Mouse (Mus musculus) testis, postnatal 14 days (tissue): ENCODE measurements around the gene Evx2.

Source experiments
- DNase-seq: peaks from one replicate; pipeline ENCODE4 v3.0.0; 2021; ENCODE audit warnings: low spot score

Evx2 gene

DNA sequence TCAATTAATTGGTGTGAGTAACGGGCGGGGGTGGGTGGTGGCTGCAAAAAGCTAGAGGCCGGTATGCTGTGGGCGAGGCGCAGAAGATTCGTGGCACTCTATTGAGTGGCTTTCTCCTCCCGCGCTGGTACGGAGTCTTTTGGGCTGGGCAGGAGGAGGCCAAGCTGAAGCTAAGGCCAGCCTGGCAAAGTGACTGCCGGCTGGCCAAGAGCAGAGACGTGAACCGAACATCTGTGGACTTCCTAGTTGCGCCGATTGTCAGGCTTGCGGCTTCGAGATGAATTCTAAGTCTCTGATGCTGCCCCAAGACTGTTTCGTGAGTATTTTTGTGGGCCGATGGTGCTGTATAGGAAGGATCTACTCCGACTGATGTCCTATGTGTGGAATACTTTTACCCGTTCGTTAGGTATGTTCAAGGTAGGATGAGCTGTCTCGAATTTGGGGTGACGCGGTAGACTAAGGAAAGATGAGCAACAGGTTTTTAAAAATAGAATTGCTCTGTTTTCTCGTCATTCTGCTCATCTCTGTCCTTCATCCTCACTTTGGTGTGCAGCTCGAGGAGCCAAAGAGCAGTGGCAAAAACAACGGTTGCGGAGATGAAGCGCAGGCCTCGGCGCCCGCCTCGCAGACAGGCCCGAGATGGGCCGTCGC is 8.0 kb upstream of the Evx2 start:
- DNase-seq: no peak

DNA sequence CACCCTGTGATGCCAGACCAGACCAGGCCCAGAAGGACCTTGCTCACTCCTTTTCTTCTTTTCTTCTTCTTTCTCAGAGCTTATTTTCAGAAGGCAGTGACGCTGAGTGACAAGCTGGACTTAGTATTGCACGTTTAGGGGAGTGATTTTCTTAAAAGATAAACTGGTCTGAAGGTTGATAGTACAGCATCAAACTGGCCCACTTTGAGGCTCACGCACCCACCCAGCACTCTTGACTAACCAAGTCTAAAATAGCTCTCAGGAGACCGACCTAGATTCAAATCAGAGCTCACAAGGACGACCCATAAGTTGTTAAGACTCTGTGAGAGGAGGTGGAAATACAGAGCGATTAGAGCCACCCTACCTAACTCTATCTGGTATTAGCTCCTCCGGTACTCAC is 7.1 kb upstream of the Evx2 start:
- DNase-seq: no peak

DNA sequence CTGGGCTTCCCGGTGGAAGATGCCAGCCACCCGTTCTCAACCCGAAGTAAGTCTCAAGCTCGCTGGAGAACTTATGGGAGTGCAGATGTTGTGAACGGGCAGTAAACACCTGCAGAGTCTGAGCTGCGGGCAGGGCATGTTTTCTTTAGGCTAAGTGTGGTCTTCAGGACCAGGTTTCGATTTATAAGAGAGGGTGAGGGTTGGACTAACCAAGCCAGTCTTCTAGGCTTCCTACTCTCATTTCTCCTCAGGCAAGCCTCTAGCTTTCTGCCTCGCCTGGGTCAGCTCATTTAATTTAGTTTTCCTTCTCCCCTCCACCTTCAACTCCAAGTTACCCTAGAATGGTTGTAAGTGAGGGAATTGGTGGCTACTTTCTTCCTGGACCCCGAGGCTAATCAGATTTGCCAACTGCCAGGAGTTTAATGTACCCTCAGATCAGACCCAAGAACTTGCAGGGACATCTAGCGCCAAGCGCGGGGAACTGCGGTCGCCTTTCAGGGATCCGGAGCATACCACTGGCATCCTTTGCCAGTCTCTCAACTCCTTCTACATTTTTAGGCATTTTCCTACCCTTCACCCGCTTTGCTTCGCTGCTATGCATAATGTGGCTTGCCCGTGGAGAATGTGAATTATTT is 4.1 kb upstream of the Evx2 start:
- no peak for DNase-seq

DNA sequence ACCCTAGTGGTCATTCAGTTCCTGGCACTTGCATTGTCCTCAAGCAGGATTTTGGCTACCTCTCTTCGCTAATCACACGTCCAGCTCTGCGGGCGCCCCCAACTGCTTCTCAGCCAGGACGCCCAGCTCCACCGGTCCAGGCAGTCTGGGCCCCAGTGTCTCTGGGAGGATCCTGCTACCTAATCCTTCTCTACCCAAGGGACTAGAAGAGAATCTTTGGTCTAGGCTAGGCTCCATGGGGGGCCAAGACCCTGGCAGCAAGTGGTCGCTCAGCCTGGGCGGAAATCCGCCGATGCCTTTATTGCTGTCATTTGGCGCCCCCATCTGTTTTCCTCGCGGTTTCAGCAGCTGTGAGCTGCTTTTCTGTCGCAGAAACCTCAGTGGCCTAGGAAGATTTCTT is 2.3 kb upstream of the Evx2 start:
- no peak for DNase-seq

DNA sequence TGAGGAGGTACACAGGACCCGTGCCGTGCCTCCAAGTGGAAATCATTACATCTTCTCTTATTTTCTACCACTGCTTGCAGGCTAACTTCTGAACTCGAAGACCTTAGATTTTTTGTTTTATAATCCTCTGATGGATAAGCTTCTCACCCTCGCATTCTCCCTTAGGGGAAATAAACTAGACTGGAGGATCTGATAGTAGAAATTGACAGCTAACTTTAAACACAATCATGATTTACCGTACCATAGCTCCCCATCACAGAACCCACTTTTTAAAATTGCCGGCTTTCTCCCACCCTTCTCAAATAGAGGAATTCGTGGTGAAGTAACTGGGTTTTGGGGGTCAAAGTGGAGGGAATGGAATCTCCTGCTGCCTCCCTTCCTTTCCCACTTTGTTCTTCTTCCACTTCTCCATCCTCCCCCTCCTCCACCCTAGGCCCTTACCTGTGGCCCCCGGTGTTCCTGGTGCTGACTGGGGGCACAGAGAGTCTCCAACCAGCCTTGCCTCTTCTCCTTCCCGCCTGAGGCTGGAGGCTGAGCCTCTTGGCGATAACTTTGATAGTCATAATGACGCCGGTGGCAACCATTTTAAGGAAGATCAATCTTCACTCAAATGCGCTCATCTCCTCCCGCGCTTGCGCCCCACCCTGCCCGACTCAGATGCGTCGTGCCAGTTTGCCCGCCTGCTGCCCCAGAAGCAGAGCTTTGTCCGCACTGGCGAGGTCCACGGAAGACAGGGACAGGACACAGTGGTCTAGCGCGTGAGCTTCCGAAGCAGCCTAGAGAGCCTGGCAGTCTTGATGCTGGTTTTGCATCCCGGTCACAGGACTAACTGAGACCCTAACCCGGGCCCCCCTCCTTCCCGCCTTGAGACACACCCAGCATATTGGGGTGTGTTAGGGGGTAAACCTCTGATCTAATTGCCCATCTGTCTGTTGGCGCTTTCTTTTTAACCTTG is 1.3 kb upstream of the Evx2 start:
- DNase-seq: no peak

DNA sequence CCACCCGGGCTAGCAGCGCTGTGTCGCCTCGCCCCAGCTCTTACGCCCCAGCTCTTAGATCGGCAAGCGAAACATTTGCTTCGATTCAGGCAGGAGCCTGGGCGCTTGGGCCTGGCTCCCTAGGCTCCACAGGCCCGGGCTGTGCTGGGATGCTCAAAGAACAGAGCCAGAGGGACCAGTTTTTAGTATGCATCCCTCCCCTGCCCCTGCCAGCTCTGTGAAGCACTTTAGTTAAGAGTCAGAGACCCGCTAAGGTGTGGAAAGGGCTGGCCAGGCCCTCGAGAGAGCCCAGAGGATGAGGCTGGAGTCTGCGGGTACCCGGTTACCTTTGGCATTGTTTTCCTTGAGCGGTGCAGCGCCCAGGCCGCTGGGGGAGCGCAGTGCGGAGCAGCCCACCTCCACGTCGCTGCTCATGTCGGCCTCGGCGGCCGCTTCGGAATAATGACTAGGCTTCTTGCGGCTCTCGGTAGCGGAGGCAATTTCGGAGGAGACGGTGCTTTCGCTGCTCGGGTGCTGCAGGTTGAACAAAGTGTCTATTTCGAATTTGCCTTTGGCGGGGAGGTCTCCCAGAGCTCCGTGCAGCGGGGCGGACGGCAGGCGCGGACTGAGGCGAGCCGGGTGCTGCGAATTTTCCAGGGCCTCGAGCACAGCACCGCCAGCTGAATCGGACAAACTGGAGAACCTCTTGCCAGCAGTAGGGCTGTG is 538 bp downstream of the Evx2 start:
- peak; percentile 37 for DNase-seq

DNA sequence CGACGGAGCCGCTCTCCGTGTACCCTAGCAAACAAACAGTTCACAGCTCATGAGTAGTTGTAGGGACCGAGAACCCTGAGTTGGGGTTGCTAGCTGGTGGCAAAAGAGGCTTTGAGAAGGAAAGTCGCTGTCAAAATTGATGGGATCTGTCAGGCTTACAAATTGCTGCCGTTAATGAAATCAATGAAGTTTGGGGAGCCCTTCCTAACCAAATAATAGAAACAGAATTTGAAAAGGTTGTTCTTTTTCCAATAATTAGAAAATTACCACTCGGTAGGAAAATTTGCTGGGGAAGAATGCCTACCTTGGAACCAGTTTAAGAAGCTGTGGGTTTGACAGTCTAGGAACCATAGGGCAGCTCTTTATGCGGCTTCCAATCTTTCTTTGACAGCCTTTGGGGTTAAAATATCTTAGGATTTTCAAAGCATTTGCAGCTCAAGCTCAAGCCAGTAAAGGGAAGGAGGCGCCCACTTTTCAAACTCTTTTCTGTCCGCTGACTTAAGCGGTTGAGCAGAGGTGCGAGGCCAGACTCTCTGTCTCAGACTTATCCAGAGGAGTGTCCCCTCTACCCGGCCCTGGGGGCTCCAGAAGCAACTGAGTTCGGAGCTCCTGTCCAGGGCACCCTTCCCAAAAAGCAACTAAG is 1.2 kb downstream of the Evx2 start:
- no peak for DNase-seq

DNA sequence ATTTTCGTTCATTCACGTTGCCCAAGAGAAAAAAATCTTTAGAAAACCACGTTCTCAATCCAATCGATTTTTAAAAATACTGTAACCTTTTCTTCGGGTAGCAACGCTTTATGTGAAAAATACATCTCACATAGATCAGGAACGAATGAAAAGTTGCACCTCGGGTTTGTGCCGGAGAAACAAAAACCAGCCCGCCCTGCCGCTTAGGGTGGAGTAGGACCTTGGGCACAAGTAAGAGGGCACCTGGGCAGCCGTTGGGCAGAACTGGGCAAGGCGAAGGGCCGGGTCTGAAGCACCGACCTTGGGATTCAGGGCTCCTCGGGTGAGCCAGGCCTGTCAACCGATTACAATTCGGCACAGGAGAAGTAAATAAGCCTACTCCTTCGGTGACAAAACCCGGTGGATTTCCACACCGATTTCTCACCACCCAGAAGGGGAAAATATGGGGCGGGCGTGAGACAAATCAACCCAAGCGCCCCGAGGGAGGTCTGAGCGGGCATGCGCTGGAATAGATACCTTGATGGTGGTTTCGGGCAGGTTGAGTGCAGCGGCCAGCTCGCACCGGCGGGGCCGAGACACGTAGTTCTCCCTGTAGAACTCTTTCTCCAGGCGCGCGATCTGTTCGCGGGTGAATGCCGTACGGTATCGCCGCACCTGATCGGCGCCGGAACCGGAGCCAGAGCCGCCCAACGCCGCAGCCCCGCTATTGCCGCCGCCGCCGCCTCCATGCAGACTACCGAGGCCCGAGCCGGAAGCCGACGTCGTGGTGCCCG is 1.9 kb downstream of the Evx2 start:
- DNase-seq: peak; percentile 31

DNA sequence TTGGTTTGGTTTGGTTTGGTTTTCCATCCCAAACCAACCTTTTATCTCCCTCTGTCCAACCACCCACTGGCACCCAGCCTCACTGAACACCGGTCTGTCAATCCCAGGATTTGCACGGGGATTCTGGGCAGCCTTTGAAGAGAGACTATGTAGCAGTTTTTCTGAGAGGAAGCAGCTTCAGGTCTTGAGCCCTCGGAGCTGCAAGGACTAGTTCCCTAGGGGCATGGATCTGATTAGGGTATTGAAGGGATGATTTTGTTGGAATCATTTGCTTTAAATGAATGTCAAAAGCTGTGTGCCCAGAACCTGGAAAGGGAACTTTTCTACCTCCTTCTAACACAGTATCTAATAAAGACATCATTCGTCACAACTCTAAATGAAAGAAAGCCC is 2.7 kb downstream of the Evx2 start:
- peak; percentile 64 for DNase-seq

DNA sequence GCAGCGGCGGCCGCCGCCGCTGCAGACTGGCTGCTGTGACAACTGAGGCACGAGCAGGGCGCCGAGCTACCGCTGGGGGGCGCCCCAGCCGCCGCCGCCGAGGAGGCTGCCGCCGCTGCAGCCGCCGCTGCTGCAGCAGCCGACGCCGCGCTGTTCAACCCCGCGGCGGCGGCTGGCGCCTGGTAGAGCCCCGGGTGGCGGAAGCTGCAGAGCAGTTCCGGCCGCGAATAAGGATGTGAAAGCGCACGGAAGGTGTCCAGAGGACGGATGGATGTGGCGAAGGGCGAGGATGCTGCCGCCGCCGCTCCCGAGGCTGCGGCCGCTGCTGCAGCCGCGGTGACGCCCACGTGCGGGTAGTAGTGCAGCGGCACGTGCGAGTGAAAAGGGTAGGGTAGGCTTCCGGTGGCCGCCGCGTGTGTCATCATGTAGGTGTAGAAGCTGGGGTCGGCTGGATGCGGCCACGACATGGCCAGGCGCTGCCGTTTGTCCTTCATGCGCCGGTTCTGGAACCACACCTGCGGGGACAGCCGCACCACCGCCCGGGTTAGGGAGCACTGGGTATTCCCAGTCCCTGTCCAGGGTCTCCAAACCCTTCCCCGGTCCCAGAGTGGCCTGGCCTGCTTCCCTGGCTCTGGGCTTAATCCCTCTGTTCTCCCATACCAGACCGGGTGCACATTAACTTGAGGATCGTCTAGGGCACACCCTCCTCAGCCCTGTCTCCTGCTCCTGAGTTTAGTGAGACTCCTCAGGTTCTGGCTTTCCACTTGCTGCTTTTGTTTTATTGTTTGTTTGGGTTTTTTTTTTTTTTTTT is 3.3 kb downstream of the Evx2 start:
- peak; percentile 75 for DNase-seq

DNA sequence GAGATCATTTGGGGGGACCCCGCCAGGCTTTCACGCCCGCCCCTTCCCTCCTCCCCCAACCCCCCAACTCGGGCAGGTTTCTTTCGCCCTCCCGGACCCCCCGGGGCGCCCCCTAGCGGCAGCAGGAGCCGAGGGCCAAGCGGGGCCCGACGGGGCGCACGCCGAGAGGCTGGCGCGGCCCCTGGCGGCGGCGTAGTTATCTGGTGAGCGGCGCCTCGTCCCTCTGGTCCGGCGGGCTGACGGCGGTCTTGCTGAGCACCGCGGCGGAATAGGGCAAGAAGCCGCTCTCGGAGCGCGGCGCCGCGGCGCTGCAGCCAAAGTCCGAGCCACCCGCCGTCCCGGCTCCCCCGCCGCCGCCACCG is 4.0 kb downstream of the Evx2 start:
- DNase-seq: peak; percentile 85

DNA sequence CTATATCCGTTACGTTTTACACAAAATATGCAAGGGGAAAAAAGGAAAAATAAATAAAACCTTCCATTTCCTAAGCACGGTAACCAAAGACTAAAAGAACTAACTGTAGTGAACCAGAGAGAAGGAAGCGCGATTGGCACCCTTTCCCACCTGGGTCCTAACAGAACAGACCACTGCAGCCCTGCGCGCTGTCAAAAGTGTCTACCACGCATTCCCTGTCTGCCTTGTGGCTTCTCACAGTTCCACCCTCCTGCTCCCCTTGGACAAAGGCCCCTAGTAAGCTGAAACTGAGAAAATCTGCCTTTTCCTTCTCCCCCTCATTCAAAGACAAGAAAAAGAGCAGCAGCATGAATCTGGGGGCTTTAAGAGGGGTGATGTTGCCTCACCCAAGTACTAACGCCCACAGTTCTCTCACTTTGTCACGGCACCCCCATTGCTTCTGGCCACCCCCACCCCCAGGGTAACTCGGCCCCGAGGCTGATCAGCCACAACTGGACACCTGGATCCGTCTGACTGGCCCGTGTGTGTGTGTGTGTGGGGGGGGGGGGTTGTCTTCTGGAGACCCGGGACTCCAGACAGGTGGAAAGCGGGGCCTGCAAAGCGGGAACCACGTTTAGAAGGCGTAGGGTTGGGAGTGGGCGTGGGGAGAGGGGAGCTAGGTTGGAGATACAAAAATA is 4.5 kb downstream of the Evx2 start:
- peak; percentile 15 for DNase-seq

DNA sequence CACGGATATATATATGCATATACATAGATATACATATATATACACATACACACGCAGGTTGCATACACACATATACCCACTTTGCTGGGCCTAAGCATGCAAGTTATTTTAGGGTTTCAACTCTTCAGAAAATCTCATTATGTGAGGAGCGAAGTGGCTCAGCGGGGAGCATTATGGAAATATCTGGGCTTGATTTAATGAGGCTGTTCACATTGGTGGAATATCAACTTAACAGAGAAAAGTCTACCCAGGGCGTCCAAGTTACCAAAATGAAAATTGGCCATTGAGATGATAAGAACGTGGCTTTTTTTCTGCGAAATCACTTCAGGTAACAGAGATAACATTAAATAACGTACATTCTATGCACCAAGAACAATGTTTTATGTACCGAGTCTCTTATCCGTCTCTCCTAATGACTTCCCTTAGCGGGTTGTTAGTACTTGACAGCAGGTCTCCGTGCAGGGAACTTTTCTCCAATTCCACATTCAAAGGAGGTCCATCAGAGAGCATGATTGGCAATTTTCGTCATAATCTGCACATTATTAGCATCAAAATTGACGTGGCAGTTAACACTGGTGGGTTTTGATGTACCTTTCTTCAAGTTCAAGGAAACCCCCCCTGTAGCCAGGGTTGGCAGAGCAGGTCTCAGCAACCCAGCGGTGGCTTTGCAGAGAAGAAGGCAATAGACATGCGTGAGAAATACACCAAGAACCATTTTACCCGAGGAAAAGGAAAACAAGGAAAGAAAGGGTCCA is 5.4 kb downstream of the Evx2 start:
- no peak for DNase-seq

DNA sequence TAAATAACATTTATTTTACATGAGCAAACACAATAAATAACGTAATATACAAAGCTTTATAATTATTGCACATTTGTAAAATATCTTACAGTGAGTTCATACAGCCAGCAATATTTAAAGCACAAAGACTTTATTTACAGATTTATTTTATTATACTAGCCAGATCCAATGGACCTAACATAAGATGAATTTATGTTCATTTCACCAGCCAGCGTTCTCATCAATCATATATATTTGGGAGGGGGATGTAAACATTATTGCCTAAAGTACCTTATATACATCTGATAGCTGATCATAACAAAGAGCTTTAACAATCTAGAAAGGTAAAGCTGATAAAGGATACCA is 6.4 kb downstream of the Evx2 start:
- DNase-seq: no peak

DNA sequence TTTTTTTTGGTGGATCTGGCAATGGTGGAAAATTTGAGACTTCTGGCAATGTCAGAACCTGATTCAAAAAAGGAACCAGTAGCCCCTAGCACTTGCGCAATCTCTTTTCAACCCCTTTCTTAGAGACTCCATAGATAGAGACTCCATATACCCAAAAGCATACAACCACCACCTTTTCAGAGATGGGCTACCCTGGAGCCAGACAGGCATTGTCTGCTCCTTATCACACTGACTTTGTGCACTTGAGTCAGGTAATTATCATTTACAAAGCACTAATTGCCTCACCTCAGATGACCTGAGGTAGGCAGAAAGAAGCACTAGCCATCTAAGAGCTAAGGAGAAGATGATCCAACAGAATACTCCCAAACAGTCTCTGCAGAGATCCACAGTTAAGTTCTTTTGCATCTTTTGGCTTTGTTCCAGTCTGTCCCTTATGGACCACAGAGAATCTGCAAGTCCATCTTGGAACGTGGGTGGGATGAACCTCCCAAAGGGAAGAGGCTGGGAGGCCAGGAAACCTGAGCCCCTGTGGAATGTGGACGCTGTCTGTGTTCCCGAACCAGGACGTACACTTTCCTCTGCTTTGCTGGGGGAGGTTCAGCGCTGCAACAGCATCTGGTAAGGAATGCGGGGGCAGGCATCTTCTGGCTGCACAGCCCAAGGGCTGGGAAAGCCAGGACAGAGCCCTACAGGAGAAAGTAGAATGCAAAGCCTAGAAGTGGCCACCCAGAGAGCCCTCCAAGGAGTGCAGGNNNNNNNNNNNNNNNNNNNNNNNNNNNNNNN is 12.1 kb downstream of the Evx2 start:
- no peak for DNase-seq

DNA sequence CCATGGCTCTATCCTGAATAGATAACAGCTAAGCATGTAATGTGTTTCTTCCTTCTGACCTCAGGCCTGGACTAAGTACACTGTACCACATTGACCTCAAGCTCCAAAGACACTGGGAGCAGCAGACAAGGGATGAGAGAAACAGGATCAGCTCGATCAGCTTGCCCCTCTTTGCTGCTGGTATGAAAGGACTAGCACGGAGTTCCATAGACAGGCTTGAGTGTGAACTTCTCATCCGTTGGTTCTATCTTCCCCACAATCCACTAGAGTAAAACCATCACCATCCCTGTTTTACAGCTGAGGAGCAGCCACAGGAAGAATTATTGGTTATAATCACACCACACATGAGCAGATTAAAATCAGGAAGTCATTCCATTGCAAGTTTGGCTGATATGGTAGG is 13.7 kb downstream of the Evx2 start:
- DNase-seq: no peak

DNA sequence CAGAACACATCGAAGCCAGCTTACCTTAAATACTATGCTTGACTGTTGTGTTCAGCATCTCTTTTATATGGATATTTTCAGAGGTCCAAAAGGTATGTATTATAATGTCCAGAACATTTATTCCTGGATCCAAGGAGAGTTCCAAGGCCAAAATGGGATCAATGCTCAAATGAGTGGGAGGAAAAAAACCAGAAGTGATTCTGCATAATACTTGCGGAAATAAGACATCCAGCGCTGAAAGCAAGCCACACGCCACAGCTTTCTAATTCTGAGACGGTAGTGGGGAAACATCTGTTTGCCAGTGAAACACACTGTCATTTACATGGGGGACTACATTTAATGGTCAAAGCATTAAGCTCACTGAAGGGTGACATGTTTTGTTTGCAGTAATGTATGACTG is 16.9 kb downstream of the Evx2 start:
- no peak for DNase-seq

DNA sequence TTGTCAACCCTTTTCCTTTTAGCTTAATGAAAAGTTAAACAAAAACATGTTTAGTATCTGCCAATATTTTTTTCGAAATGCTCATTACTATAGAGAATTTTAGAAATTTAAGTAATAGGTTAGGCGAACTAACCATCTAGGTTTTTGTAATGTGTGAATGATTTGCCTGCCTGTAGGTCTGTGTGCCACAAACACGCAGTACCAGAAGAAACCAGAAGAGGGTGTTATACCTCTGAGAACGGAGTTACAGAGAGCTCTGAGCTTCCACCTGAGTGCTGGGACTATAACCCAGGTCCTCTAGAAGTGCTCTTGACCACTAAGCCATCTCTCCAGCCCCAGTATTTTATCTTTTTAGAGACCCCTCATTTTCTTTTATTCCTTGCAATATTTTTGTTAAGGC is 23.9 kb downstream of the Evx2 start:
- no peak for DNase-seq
